Mouse (Mus musculus): Measurements from ENCODE around the gene Elovl3. TPM values are rescaled to one million over a fixed set of nuclear protein-coding genes. Genes with fewer than 3 reads are reported as not detected.
"Not testable (repeated sequence)": the region's sequence is repeated elsewhere in the genome, so short reads cannot be mapped to it uniquely, and the experiment has no call there.

The Elovl3 gene
- total RNA-seq, 2 experiments from 2014 or later: not detected

DNA sequence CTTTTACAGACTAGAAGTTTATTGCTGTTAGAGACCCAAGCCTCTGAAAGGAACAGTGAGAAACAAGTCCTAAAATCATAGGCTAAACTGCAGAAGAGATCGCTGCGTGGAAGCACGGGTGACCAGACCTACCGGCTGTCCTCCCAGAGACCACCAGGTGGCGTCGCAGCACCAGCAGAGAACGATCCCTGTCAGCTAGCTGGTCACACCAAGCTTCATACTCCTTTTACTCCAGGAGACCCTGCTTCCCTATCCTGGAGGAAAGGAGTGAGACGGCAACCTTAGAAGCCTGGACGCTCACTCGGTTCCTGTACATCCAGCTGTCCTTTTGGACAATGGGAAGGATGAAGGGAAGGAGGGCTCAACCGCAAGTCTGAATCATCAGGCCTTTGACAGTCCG lies 3.6 kb downstream of the Elovl3 start:
- intact Hi-C loops (cut with DNase I): loop anchor here (5.0 kb wide), 2 partner anchors 117 to 172 kb away; no protein-coding TSS in a partner anchor
- DNase-seq: peak; percentile 95

DNA sequence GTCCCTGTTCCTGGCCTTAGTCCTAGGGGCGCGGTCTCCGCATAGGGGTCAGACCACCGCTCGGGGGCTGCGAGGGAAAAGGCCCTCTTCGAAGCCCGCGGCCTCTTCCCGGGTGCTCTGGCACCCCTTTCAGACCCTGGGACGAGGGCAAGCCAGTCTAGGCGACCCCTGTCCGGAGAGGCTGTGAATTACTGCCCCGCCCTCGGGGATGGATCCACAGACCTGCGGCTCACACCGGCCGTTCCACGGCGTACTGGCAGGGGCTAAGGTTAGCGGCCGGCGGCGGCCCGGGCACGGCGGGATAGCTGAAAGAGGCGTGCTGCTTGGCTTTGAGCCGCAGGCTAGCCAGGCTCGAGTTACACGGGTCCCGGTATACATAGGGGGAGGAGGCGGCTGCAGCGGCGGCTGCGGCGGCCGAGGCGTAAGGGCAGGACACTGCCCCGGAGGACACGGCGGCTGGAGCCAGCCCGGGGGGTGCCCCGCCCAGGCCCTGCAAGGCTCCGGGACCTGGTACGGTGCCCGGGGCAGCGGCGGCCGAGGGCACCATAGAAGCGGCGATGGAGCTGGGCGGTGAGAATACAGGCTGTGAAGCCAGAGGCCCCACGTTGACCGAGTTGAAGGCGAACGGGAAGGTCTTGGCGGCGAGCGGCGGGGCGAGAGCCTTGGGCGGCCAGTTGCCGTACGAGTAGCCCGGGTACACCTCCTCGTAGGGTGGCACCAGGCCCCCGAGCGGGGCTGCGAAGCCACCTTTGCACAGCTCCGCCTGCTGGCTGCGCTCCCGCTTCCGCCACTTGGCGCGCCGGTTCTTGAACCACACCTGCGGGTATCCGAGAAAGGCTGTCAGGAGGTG lies 4.3 kb downstream of the Elovl3 start:
- peak; percentile 33 for DNase-seq
- intact Hi-C loops (cut with DNase I): loop anchor here (5.0 kb wide), 2 partner anchors 116 to 171 kb away; no protein-coding TSS in a partner anchor

DNA sequence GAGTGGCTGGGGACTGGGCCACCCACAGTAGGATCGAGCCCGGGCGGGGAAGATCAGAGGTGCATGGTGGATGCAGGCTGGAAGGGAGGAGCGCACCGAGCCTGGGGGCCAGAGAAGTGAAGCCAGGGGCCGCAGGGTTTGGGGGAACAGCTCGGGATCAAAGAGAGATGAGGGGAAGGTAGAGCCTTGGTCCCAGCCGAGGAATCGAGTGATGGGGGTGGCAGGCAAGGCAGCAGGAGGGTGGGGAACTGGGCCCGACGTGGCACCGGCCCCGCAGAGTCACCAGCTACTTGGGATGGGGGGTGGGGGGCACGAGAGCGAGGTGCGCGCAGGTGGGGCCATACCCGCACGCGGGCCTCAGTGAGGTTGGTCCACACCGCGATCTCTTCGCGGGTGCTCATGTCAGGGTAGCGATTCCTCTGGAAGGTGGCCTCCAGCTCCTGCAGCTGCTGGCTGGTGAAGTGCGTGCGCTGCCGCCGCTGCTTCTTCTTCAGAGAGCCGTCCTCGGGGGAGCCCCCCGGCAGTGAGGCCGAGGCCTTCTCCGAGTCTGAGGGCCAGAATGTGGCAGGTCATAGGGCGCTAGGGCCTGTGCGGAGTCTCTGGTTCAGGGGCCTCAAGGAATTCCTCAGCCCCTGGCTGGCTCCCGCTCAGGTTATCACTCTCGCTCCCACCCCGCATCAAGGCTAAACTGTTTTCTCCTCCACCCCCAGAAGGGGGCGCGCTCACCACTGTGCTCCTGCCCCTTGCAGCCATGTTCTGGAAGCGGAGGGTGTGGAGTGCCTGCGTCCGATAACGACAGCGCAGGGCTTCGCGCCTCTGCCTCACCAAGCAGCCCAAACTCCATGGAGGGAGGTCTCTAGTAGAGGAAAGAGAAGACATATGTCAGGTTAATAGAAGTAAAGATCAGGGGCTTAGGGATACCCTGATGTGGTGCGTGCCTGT lies 5.2 kb downstream of the Elovl3 start:
- DNase-seq: peak; percentile 57
- intact Hi-C loops (cut with DNase I): loop anchor here (5.0 kb wide), 2 partner anchors 115 to 170 kb away; no protein-coding TSS in a partner anchor

DNA sequence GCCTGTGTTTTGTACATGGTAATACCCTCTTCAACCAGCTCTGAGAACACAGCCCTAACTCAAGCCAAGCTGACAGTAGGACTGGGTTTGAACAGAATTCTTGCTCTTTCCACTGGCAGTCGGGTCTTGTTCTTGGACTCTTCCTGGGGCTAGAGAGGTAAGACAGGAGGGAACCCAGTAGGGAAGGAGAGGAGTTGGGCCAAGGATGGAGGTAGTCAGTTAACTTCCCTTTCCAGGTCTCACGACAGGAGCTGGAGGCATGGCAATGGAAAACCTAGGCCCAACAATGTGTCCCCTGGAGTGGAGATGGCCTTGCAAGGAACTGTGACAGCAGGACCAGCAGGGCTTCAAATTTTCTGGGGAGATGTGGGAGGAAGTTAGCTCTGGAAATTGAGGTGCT lies 8.6 kb downstream of the Elovl3 start:
- intact Hi-C loops (cut with DNase I): no loop called here
- no peak for DNase-seq

DNA sequence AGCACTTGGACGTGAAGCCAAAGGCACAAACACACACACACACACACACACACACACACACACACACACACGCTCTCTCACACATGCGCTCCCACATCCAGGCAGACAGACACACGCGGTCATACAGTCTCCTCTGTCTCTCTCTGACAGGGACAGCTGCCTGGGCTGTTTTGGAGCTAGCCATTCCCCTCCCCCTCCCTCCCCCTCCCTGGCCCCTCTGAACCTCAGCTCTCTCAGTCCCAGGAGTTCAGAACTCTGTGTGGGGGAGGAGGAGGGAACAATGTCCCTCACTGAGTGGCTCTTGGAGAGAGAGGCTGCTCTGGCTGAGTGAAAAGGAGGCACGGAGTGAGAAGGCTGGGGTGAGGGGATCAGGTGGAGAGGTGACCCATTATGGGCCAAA lies 9.4 kb downstream of the Elovl3 start:
- no peak for DNase-seq
- intact Hi-C loops (cut with DNase I): no loop called here

DNA sequence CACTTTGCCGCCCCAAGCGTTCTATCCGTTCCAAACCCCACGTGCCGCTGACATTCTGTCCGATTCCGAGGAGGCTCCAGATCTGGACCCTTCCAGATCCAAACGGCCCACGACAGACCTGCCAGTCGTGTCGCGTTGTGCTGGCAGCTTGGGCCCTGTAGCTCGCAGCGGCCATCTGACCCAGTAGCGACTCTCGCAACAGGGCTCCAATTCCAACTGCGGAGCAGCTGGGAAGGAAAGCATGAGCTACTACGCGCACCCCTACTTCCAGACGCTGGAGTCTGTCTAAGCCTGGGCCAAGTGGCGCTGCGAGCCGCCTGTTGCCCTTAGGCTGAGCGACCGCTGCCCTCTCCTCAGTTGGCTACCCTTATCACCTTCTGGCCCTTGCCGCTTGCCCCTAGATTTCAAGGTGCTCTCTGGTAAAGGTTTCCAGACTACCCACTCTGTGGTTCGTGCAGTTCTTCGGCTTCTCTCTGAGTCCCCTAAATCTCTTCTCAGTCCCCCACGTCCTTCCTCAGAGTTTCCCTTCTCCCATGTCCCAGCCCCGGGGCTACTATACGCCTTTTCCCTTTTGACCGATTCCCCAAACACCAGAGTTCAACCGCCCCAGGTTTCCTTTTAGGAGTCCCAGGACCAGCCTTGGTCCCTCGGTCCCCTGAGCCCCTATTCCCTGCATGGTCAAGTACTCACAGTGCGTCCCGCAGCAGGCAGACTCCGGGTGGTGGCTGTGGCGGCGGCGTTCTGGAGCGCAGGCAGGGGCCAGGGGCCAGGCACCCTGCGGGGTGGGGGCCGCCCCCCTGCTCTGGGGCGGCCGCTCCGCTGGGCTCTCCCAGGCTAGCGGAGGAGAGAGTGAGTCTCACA lies 16.0 kb downstream of the Elovl3 start, which contains the start of gene Pitx3:
Pitx3 (minus strand) TSS at position 816 of the 861 bp plus-strand sequence.
- no peak for DNase-seq
- intact Hi-C loops (cut with DNase I): no loop called here

DNA sequence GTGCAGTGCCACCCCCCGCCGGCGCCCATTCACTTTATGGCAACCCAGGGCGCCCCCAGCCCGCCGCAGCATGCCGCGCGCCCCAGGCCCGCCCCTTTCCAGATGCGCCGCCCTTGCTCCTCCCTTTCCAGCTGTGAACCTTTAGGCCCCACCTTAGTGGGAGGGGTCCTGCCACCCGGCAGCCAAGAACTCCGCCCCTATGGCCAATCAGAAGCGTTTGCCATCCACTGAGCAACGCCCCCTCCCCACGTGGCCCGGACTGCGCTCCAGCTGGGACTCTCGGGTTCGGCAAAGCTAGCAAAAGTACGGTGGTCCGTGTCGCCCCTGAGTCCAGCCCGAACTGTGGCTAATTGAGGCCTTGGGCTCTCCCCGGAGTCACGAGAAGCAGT lies 16.7 kb downstream of the Elovl3 start:
- intact Hi-C loops (cut with DNase I): no loop called here
- peak; percentile 68 for DNase-seq

DNA sequence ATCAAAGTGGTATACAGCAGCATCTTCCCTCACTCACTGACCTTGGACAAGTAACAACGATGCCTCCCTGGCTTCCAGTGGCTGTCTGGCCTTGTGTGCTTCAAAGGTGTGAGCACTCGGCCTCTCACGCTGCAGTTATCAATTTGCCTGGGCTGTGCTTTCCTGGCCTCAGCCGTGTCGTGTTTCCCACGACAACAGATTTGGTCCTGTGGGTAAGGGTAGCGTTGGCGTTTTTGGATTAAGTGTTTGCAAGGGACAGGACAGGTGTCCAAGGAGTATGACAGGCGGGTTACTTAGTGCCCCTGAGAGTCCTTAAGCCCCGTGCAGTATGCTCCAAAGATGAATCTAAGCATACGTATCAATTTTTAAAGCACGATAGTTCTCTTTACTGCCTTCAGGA lies 17.4 kb downstream of the Elovl3 start:
- intact Hi-C loops (cut with DNase I): no loop called here
- no peak for DNase-seq

DNA sequence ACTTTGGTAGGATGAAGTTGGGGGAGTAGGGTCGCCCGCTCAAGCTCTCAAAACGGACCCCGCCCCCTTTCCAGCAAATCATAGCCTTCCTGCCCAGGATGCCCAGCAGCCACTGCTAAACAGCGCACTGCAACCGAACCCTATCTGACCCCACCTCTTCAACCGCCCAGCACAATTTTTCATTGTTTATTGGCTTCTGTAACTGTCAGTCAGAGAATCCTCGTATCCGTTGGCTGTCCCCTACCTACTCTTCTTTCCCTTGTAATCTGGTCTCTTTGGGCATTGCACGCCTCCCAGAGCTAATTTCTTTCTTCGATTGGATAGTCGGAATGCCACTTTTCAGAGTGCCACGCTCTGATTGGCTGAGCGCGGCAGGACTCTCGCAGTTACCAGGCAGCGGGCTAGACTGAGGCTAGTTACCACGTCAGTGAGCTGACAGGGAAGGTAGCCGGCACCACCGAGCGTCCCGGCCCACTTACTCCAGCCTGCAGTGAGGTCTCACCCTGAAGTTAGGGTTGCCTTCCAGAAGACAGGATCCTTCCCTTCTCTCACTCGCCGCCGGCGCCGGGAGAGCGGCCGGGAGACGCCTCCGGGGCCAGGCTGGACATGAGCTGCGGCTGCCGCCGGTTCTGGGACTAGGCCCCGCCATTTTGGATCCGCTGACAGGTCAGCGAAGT lies 20.6 kb downstream of the Elovl3 start, which contains the start of gene Gbf1:
Gbf1 (plus strand) TSS at position 383 of the 677 bp plus-strand sequence.
- intact Hi-C loops (cut with DNase I): no loop called here
- peak; percentile 91 for DNase-seq

DNA sequence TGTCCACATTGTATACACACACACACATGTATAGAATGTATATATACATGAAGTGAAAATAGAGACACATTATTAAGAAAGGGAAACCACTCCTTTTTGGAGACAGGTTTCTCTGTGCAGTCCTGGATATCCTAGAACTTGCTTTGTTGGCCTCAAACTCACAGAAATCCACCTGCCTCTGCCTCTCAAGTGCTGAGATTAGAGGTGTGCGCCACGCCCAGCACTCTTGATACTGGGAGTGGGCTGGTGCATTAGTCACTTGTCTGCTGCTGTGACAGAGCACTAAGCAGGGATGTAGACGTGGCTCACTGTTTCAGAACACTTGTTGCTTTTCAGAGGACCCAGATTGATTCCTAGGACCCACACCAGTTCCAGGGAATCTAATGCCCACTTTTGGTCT lies 34.3 kb downstream of the Elovl3 start:
- intact Hi-C loops (cut with DNase I): no loop called here

DNA sequence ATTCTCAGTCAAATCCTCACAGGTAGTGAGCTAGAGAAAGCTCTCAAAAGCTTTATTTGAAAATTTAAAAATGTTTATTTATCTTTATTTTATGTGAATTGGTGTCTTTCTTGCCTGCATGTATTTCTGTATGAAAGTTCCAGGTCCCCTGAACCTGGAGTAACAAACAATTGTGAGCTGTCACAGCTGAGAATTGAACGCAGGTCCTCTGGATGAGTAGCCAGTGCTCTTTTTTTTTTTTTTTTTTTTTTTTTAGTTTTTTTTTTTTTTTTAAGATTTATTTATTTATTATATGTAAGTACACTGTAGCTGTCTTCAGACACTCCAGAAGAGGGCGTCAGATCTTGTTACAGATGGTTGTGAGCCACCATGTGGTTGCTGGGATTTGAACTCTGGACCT lies 35.5 kb downstream of the Elovl3 start:
- DNase-seq; intact Hi-C loops (cut with DNase I): not testable (repeated sequence)

More for the DNA sequence above, 34.3 kb downstream of the Elovl3 start:
- DNase-seq: no peak

DNA sequence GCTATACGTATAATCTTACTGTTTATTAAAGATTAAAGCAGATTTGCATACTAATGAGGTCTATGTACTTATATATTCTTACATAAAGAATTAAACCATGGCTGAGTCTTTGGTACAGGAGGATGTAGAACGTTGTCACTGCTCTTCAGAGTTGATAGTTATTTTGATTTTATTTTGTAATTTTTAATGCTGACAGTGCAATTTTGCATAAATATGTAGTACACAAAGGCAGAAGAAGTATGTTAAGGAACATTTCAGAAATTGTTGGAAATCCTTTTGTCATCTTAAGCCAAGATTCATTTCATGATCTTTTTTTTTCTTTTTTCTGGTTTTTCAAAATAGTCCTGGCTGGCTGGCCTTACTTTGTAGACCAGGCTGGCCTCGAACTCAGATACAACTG lies 37.7 kb downstream of the Elovl3 start:
- no peak for DNase-seq
- intact Hi-C loops (cut with DNase I): no loop called here

DNA sequence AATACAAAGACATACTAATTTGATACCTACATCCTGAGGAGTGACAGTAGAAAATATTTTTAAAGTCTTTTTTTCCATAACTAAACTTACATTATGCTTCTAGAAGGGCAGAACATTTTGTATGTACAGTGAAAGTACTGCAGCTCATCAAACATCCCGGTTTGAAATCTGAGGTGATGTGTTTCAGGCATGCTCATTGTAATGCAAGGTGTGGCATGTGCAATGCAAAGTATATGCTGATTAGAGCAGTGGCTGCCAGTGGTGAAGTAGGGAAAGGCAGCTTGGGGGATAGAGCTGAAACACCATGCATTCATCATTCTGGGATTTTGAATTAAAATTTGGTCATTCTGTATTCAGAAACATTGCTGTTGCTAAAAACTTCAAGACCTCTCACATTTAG lies 38.2 kb downstream of the Elovl3 start:
- DNase-seq: no peak
- intact Hi-C loops (cut with DNase I): no loop called here

DNA sequence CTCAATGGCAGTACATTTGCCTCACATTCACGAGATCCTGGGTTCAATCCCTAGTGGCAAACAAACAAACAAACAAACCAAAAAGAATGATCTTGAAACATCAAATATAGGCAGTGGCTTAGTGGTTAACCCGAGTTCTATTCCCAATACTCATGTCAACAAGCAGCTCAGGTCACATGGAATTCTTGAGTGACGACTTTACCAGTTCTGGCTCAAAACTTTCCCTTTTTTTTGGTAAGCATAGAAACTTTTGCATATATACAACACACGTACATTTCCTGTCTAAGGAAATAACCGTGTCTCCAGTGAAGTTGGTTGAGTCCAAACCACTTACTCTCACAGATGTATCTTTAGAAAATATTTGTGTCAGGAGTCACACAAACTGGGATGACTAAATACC lies 40.8 kb downstream of the Elovl3 start:
- intact Hi-C loops (cut with DNase I): no loop called here
- DNase-seq: no peak

DNA sequence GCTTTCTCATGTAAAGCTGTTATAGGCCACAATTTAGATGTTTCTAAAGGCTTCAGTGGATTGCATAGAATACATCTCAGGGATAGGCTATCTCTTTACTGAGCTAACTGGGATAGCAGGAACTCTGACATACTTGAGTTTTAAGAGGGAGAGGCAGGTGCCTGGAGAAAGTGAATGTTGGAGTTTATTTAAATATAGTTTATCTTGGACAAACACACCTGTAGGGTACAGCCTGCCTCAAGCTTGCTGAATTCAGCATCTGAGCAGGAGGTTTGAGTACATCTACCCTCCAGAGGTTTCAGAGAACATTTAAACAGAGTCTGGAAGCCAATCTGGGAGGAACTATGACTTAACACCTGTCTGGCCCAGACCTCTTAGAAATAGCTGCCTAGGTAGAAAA lies 43.5 kb downstream of the Elovl3 start:
- intact Hi-C loops (cut with DNase I): no loop called here
- DNase-seq: no peak

DNA sequence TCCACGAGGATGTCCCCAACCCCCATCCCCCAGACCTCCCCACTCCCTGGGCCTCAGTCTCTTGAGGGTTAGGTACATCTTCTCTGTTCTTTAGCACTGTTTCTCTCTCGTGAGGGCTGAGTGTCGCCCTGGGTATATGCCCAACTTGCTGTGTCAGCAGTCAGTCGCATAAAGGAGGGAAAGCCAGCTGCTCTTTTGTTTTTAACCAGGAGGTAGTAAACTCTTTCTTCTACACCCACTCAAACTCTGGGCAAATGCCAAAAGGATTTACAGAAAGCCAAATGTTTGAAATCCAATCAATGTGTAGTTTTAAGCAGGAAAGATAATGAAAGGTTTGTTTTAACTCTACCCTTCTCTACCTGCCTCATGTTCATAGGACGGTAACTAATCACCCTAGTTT lies 45.3 kb downstream of the Elovl3 start:
- intact Hi-C loops (cut with DNase I): no loop called here

DNA sequence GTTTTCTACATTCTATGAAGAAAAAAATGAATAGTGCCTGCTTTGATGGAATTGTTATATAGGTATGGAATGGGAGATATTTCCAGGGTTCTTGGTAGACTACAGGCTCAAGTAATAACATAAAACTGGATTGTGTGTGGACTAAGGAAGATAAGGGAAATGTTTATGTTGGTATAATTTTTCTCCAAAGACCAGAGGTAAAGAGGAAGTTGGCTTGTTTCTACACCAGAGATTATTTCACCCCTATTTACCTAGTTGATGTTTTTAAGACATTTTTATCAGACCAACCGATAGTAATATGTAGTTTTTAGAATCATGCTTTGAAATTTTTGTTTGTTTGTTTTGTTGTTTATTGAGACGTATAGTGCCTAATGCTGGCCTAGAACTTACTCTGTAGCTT lies 48.6 kb downstream of the Elovl3 start:
- intact Hi-C loops (cut with DNase I): no loop called here
- no peak for DNase-seq

More for the DNA sequence above, 45.3 kb downstream of the Elovl3 start:
- no peak for DNase-seq

DNA sequence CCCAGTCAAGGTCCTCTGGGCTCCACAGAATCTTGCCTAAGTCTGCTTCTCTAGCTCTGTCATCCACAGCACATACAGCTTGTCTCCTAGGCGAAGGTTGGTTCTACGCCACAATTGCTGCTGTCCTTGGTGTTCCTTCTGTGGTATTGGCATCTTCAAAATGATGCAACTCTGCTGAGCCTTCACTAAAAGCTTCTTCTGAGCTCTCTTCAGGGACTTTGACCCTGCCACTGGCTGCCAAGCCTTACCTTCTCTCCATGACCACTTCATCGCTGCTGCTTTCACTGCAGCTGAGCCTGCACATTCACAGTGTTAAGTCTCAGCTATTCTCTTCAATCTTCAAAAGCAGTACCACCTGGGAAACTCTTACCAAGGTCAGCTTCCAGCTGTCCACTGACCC lies 50.5 kb downstream of the Elovl3 start:
- intact Hi-C loops (cut with DNase I): no loop called here
- no peak for DNase-seq

All from left cerebral cortex, postnatal 4 days (tissue).